Mouse (Mus musculus) brain, embryonic 18.5 days (tissue): ENCODE measurements around the gene Evx2.

Experiments
- DNase-seq: peaks from one replicate; pipeline ENCODE4 v3.0.0-alpha.2; 2012; ENCODE audit warnings: low read depth, low spot score

Gene Evx2

GRCm38 (mm10) chr2:74695813-74696430 lies 36.6 kb upstream of the Evx2 start:
- no peak for DNase-seq

- DNase-seq = no peak
Measured at GRCm38 (mm10) chr2:74695383-74695782, 36.0 kb upstream of the Evx2 start.

- DNase-seq = no peak
Measured at GRCm38 (mm10) chr2:74694066-74694465, 34.7 kb upstream of the Evx2 start.

- DNase-seq = no peak
Measured at GRCm38 (mm10) chr2:74693432-74693827, 34.1 kb upstream of the Evx2 start.

GRCm38 (mm10) chr2:74692808-74693431 lies 33.6 kb upstream of the Evx2 start:
- no peak for DNase-seq

GRCm38 (mm10) chr2:74691995-74692807 lies 32.8 kb upstream of the Evx2 start:
- no peak for DNase-seq

GRCm38 (mm10) chr2:74691022-74691951 lies 31.9 kb upstream of the Evx2 start, which contains the start of gene Hoxd10:
Gene Hoxd10 (plus strand): TSS chr2:74691924.
- DNase-seq = no peak

- no peak for DNase-seq
Measured at GRCm38 (mm10) chr2:74690338-74690716, 31.0 kb upstream of the Evx2 start.

- DNase-seq = no peak
Measured at GRCm38 (mm10) chr2:74689574-74690337, 30.4 kb upstream of the Evx2 start.

GRCm38 (mm10) chr2:74688795-74689573 lies 29.6 kb upstream of the Evx2 start:
- DNase-seq = no peak

- DNase-seq = no peak
Measured at GRCm38 (mm10) chr2:74687698-74688555, 28.6 kb upstream of the Evx2 start.

- DNase-seq = no peak
Measured at GRCm38 (mm10) chr2:74686988-74687697, 27.8 kb upstream of the Evx2 start.

- DNase-seq = no peak
Measured at GRCm38 (mm10) chr2:74686301-74686987, 27.1 kb upstream of the Evx2 start.

GRCm38 (mm10) chr2:74685059-74685603 lies 25.8 kb upstream of the Evx2 start:
- no peak for DNase-seq

GRCm38 (mm10) chr2:74684106-74684505 lies 24.7 kb upstream of the Evx2 start:
- DNase-seq = no peak

- DNase-seq = no peak
Measured at GRCm38 (mm10) chr2:74683471-74683951, 24.2 kb upstream of the Evx2 start.

GRCm38 (mm10) chr2:74682796-74683195 lies 23.4 kb upstream of the Evx2 start:
- DNase-seq = no peak
